Mouse (Mus musculus) kidney, adult 2 months (tissue): ENCODE measurements around the gene Zswim2.
"Not testable (repeated sequence)": the region's sequence is repeated elsewhere in the genome, so short reads cannot be mapped to it uniquely, and the experiment has no call there.

Source experiments
- CTCF ChIP-seq: fragments of 200-500 bp; conservative IDR thresholded peaks from 2 replicates; pipeline ENCODE4 v1.5.1; 2011; ENCODE audit warnings: low read depth, mild to moderate bottlenecking, control low read depth, low read length, moderate library complexity, mixed read lengths; ENCODE audit not compliant: insufficient read depth, insufficient read length
- POLR2A ChIP-seq: fragments of 200-500 bp; IDR thresholded peaks from one replicate; pipeline ENCODE4 v1.6.1; 2011; ENCODE audit warnings: low read depth, low read length, control low read depth

GRCm38 (mm10) chr2:83961203-83961602 lies 20.2 kb upstream of the Zswim2 start, which contains the start of gene Gm13693:
- not testable (repeated sequence) for TF ChIP-seq CTCF, POLR2A
